Mouse (Mus musculus) thymus, postnatal 14 days (tissue): ENCODE measurements around the gene Gm20388.
A peak's percentile ranks its signal among the peaks of the same experiment; 100 is the strongest.

Experiments used
- DNase-seq: peaks from one replicate; pipeline ENCODE4 v3.0.0; 2021

The Gm20388 gene

GRCm38 (mm10) chr8:124392271-124393012 lies 4481.8 kb downstream of the Gm20388 start:
- DNase-seq = no peak

GRCm38 (mm10) chr8:124393013-124393412 lies 4482.4 kb downstream of the Gm20388 start:
- DNase-seq = no peak

- DNase-seq = peak; percentile 15
These were observed 4483.3 kb downstream of the Gm20388 start for GRCm38 (mm10) chr8:124393927-124394326.

GRCm38 (mm10) chr8:124394951-124395350 lies 4484.3 kb downstream of the Gm20388 start:
- DNase-seq = no peak
